Comparison of ENCODE assay signal across 8 mouse cellular contexts in the genomic region with DNA sequence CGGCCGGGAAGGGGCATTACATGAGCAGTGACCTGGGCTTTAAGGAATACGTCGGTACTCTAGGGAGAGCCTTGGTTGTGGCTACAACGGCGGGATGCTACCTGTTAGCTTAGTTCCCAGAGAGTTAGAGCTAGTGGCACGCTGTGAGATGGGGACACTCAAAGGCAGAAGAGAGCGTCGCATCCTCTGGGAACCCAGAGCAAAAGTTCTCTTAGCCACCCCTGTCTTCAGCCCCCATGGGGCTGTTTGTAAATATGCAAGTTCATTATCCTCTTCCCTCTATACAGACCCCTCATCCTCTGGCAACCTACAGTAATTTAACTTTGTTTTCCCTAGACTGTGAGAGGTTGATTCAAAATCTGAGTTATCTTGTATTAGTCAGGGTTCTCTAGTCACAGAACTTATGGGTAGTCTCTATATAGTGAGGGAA. TPM values are rescaled to one million over a fixed set of nuclear protein-coding genes. Genes with fewer than 3 reads are reported as not detected.
DNase-seq lines count a peak whose midpoint lies in the region; ATAC-seq and TF ChIP-seq lines count a peak whose summit lies in the region.

No protein-coding gene starts in this region.

- H3K9ac ChIP-seq in liver, adult 2 months (ENCODE audit: low read depth, low read length) = peak overlapping the region; percentile 79
- peak overlapping the region; percentile 87 for H3K9ac ChIP-seq in embryonic facial prominence, embryonic 13.5 days
- H3K9ac ChIP-seq in intestine, embryonic 14.5 days (ENCODE audit: low read length) = peak overlapping the region; percentile 45; the same call in 1 of the 2 replicates
- H3K9ac ChIP-seq in neural tube, embryonic 12.5 days = peak overlapping the region; percentile 56

- no peak for TF ChIP-seq POLR2A in liver, adult 2 months (IDR thresholded peaks at IDR 0.05; ENCODE audit: extremely low read depth, insufficient read depth, low read length)

- H3K27ac ChIP-seq in liver, adult 2 months (replicated peaks; ENCODE audit: insufficient read depth, low read depth, low read length) = peak overlapping the region; percentile 60
- H3K27ac ChIP-seq in embryonic facial prominence, embryonic 13.5 days = peak overlapping the region; percentile 60; the same call in 1 of the 2 replicates
- H3K27ac ChIP-seq in intestine, embryonic 14.5 days (ENCODE audit: low read depth) = no peak overlapping the region; the same call in 1 of the 2 replicates
- no peak overlapping the region for H3K27ac ChIP-seq in neural tube, embryonic 12.5 days

- H3K36me3 ChIP-seq in liver, adult 2 months (ENCODE audit: control insufficient read depth, insufficient read depth, low read length) = no peaks in the 10 kb centered on the region
- H3K36me3 ChIP-seq in embryonic facial prominence, embryonic 13.5 days = no peaks in the 10 kb centered on the region
- no peaks in the 10 kb centered on the region for H3K36me3 ChIP-seq in intestine, embryonic 14.5 days (ENCODE audit: control insufficient read depth, insufficient read depth, low read length)
- no peaks in the 10 kb centered on the region for H3K36me3 ChIP-seq in neural tube, embryonic 12.5 days

- no peaks in the 10 kb centered on the region for H3K9me3 ChIP-seq in embryonic facial prominence, embryonic 13.5 days
- H3K9me3 ChIP-seq in intestine, embryonic 14.5 days (ENCODE audit: control insufficient read depth, low read length) = no peaks in the 10 kb centered on the region
- no peaks in the 10 kb centered on the region for H3K9me3 ChIP-seq in neural tube, embryonic 12.5 days

- no peak for TF ChIP-seq CTCF in liver, adult 2 months (IDR thresholded peaks at IDR 0.05; ENCODE audit: low read depth, low read length)

- no peak for DNase-seq in liver, adult 2 months (ENCODE audit: extremely low read depth, low read depth, low spot score)
- DNase-seq in liver = no peak
- no peak for DNase-seq in intestine, embryonic 14.5 days (ENCODE audit: low spot score)
- DNase-seq in cerebellum, adult 9-10 months = no peak
- DNase-seq in layer of hippocampus, postnatal 14 days (ENCODE audit: low spot score in 2 of 2) = no peak
- DNase-seq in cerebellum, adult 9-11 months = no peak

- no peaks in the 10 kb centered on the region for H3K79me2 ChIP-seq in liver, adult 2 months (ENCODE audit: control insufficient read depth, insufficient read depth, low read length)

- no peaks in the 10 kb centered on the region for H3K27me3 ChIP-seq in liver, adult 2 months (ENCODE audit: control insufficient read depth, insufficient read depth, low read length)
- no peaks in the 10 kb centered on the region for H3K27me3 ChIP-seq in embryonic facial prominence, embryonic 13.5 days
- H3K27me3 ChIP-seq in intestine, embryonic 14.5 days (replicated peaks; ENCODE audit: control insufficient read depth, insufficient read depth, low read length) = no peaks in the 10 kb centered on the region
- no peaks in the 10 kb centered on the region for H3K27me3 ChIP-seq in neural tube, embryonic 12.5 days (replicated peaks)

- no peak for ATAC-seq in embryonic facial prominence, embryonic 13.5 days (ENCODE audit: insufficient number of reproducible peaks, insufficient read depth, low FRiP score, low TSS enrichment, low read depth)
- peak; percentile 56 for ATAC-seq in intestine, embryonic 14.5 days (replicated peaks; ENCODE audit: low FRiP score, low TSS enrichment, low read depth)
- no peak; the same call in none of the 2 replicates for ATAC-seq in neural tube, embryonic 12.5 days (ENCODE audit: low FRiP score, low read depth)

- H3K4me1 ChIP-seq in liver, adult 2 months (ENCODE audit: control insufficient read depth, insufficient read depth, low read length) = peaks cover 11% of the 10 kb centered on the region
- H3K4me1 ChIP-seq in embryonic facial prominence, embryonic 13.5 days = peaks cover 9% of the 10 kb centered on the region
- peaks cover 6% of the 10 kb centered on the region; the same call in 1 of the 2 replicates for H3K4me1 ChIP-seq in intestine, embryonic 14.5 days (replicated peaks; ENCODE audit: control insufficient read depth, insufficient read depth, low read length)
- H3K4me1 ChIP-seq in neural tube, embryonic 12.5 days = peaks cover 7% of the 10 kb centered on the region

- peak overlapping the region; percentile 72 for H3K4me2 ChIP-seq in embryonic facial prominence, embryonic 13.5 days
- peak overlapping the region; percentile 69 for H3K4me2 ChIP-seq in intestine, embryonic 14.5 days (ENCODE audit: low read length)
- H3K4me2 ChIP-seq in neural tube, embryonic 12.5 days (replicated peaks) = peak overlapping the region; percentile 77

- H3K4me3 ChIP-seq in liver, adult 2 months (ENCODE audit: insufficient read depth, low read depth, low read length) = peak overlapping the region; percentile 86
- H3K4me3 ChIP-seq in embryonic facial prominence, embryonic 13.5 days = peak overlapping the region; percentile 68
- peak overlapping the region; percentile 67 for H3K4me3 ChIP-seq in intestine, embryonic 14.5 days (ENCODE audit: low read depth, low read length)
- H3K4me3 ChIP-seq in neural tube, embryonic 12.5 days = peak overlapping the region; percentile 54

- 3% methylated on average over 9 of the region's 9 CpGs for WGBS in liver, adult 2 months
- WGBS in embryonic facial prominence, embryonic 13.5 days = 0% methylated on average over 9 of the region's 9 CpGs
- 1% methylated on average over 9 of the region's 9 CpGs for WGBS in intestine, embryonic 14.5 days
- 2% methylated on average over 9 of the region's 9 CpGs for WGBS in neural tube, embryonic 12.5 days

RNA-seq across cellular contexts. Expression of gene Gss, which starts 0.3 kb away (rescaled TPM):
- total RNA-seq in liver, adult 2 months (2014; rRNA removed) = 69.4 and 112 TPM in 2 replicates
- 113 and 134 TPM in 2 replicates for polyA plus RNA-seq in liver, adult 2 months (2012; rRNA removed)
- 32.2 and 35.5 TPM in 2 replicates for polyA plus RNA-seq in embryonic facial prominence, embryonic 13.5 days (2015; fragmentation: Nextera tagmentation; extraction: Ambion mirVana)
- polyA plus RNA-seq in intestine, embryonic 14.5 days (2014; fragmentation: Nextera tagmentation; extraction: Ambion mirVana) = 46.1 and 49.6 TPM in 2 replicates
- polyA plus RNA-seq in neural tube, embryonic 12.5 days (2016; fragmentation: Nextera tagmentation; extraction: Ambion mirVana) = 15.5 and 16.1 TPM in 2 replicates
- total RNA-seq in layer of hippocampus, postnatal 14 days (2021) = 10 to 100 TPM; 14.5 to 16.4 TPM

RNA-seq across cellular contexts. Expression of gene Myh7b, which starts 18.1 kb away (rescaled TPM):
- total RNA-seq in liver, adult 2 months (2014; rRNA removed) = not detected in 2 replicates
- polyA plus RNA-seq in liver, adult 2 months (2012; rRNA removed) = not detected in 2 replicates
- 0.28 and 0.55 TPM in 2 replicates for polyA plus RNA-seq in embryonic facial prominence, embryonic 13.5 days (2015; fragmentation: Nextera tagmentation; extraction: Ambion mirVana)
- polyA plus RNA-seq in intestine, embryonic 14.5 days (2014; fragmentation: Nextera tagmentation; extraction: Ambion mirVana) = 0.20 and 0.62 TPM in 2 replicates
- polyA plus RNA-seq in neural tube, embryonic 12.5 days (2016; fragmentation: Nextera tagmentation; extraction: Ambion mirVana) = 0.78 and 1.3 TPM in 2 replicates
- 1 to 10 TPM; 3.1 to 4.9 TPM for total RNA-seq in layer of hippocampus, postnatal 14 days (2021)

Comparison
In these comparisons a context has a peak if more than half of its experiments do, and no peak if none do; other contexts are left out.
1. H3K27ac ChIP-seq: peak in liver, adult 2 months (single experiment) and embryonic facial prominence, embryonic 13.5 days (single experiment); none in intestine, embryonic 14.5 days (single experiment) and neural tube, embryonic 12.5 days (single experiment).
2. Peak in every context shown above with its lines, with median percentiles within 50 percentile points of each other: H3K4me3 ChIP-seq, H3K9ac ChIP-seq and H3K4me2 ChIP-seq.